Mouse (Mus musculus) lung, embryonic 16.5 days (tissue): ENCODE measurements at regions not wholly inside any gene's neighbourhood (a gene's known extent, or its start where the extent isn't known, plus 50 kb on each side); places are given as distances from the start of the nearest gene placed in this dataset.

ENCODE experiments used
- ATAC-seq: fragments of 200-750 bp; cut with Nextera tagmentation; 2 replicates; pipeline ENCODE4 v1.8.0; 2017; ENCODE audit warnings: low read depth, mild to moderate bottlenecking, moderate library complexity
- H3K27ac ChIP-seq: fragments of 300-500 bp; sonication (generic); 2 replicates; pipeline ENCODE4 v1.5.1; 2014; ENCODE audit warnings: mild to moderate bottlenecking, control low read depth, low read length
- H3K27me3 ChIP-seq: fragments of 300-500 bp; sonication (generic); 2 replicates; pipeline ENCODE4 v1.6.1; 2014; ENCODE audit warnings: low read depth, low read length, mixed read lengths; ENCODE audit not compliant: control insufficient read depth, insufficient read depth
- H3K36me3 ChIP-seq: fragments of 300-500 bp; sonication (generic); 2 replicates; pipeline ENCODE4 v1.6.1; 2014; ENCODE audit warnings: low read length; ENCODE audit not compliant: control insufficient read depth, insufficient read depth
- H3K4me1 ChIP-seq: fragments of 300-500 bp; sonication (generic); replicated peaks from 2 replicates; pipeline ENCODE4 v1.6.1; 2014; ENCODE audit warnings: low read length, mixed read lengths; ENCODE audit not compliant: control insufficient read depth, insufficient read depth
- H3K4me2 ChIP-seq: fragments of 300-500 bp; sonication (generic); 2 replicates; pipeline ENCODE4 v1.6.1; 2014; ENCODE audit warnings: low read depth, low read length, control low read depth
- H3K4me3 ChIP-seq: fragments of 300-500 bp; sonication (generic); 2 replicates; pipeline ENCODE4 v1.5.1; 2014; ENCODE audit warnings: mild to moderate bottlenecking, low read length, control low read depth
- H3K9ac ChIP-seq: fragments of 300-500 bp; sonication (generic); 2 replicates; pipeline ENCODE4 v1.6.1; 2014; ENCODE audit warnings: low read length, control low read depth
- H3K9me3 ChIP-seq: fragments of 300-500 bp; sonication (generic); 2 replicates; pipeline ENCODE4 v1.6.1; 2016; ENCODE audit warnings: low read length; ENCODE audit not compliant: control insufficient read depth
- WGBS: fragments of 180-500 bp; shearing (Covaris S2); extraction: QIAGEN DNeasy Blood & Tissue Kit; methylation state at CpG from one replicate; pipeline ENCODE4 v1.1.7; 2014; 5-methylcytosine and 5-hydroxymethylcytosine counted together

DNA sequence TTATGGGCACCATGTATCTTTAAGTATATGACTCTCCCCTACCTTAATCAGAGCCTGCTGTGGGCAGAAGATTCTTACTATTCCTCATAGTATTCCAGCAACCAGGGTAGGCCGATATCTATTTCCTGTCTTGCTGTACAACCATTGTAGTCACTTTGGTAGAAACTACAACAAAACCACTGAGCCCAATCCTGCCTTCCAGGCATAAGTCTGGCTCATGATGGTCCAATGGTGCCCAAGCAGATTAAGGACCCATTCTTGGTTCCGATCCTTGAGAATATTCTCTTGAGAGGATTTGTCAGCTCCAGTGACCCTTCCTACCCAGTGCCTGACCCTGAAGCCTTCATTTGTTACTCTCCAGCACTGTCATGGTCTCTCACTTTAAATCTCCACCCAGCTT, 102.9 kb upstream of the Mylip start:
- no peak overlapping the region for H3K4me3 ChIP-seq
- WGBS, result 88% methylated on average over 2 of the region's 2 CpGs
- H3K9ac ChIP-seq, result no peak overlapping the region
- no peak overlapping the region for H3K27ac ChIP-seq
- no peaks in the 10 kb centered on the region for H3K27me3 ChIP-seq
- no peaks in the 10 kb centered on the region for H3K4me1 ChIP-seq
- no peak overlapping the region for H3K4me2 ChIP-seq
- H3K36me3 ChIP-seq, result no peaks in the 10 kb centered on the region
- H3K9me3 ChIP-seq, result no peaks in the 10 kb centered on the region
- ATAC-seq, result no peak

- Histone ChIP-seq H3K27me3 (no peaks in the 10 kb centered on the region), H3K36me3 (no peaks in the 10 kb centered on the region), H3K9ac (no peak overlapping the region), H3K4me2 (no peak overlapping the region), H3K4me1 (no peaks in the 10 kb centered on the region), H3K9me3 (no peaks in the 10 kb centered on the region), H3K27ac (no peak overlapping the region), H3K4me3 (no peak overlapping the region)
- WGBS, result 88% methylated on average over 4 of the region's 4 CpGs
- ATAC-seq, result no peak
These were observed 102.3 kb upstream of the Mylip start for GRCm38 (mm10) chr13:45287217-45287616.

DNA sequence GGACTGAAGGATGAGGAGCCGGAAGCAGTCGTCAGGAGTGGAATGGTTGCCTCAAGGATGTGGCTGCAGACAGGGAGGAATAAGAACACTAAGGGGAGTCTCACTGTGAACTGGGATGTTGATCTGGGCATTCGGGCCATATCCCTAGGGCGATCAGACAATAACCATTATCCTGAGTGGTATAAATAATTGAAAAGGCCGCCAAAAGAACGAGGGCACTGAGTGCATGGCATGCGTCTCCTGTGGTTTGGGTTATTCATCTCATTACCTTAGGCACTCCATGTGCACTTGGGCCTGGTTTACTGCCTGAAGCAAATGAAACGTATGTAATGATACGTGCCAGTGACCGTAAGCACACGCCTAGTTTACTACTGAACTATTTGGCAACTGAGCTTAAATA, 99.6 kb upstream of the Mylip start:
- no peak for ATAC-seq
- H3K4me3 ChIP-seq, result no peak overlapping the region
- H3K4me1 ChIP-seq, result no peaks in the 10 kb centered on the region
- no peak overlapping the region for H3K27ac ChIP-seq
- H3K36me3 ChIP-seq, result no peaks in the 10 kb centered on the region
- no peak overlapping the region for H3K9ac ChIP-seq
- 94% methylated on average over 11 of the region's 11 CpGs for WGBS
- H3K4me2 ChIP-seq, result no peak overlapping the region
- no peaks in the 10 kb centered on the region for H3K9me3 ChIP-seq
- no peaks in the 10 kb centered on the region for H3K27me3 ChIP-seq

- H3K27ac ChIP-seq, result no peak overlapping the region
- H3K4me3 ChIP-seq, result no peak overlapping the region
- 73% methylated on average over 10 of the region's 10 CpGs for WGBS
- no peaks in the 10 kb centered on the region for H3K4me1 ChIP-seq
- H3K4me2 ChIP-seq, result no peak overlapping the region
- no peaks in the 10 kb centered on the region for H3K9me3 ChIP-seq
- no peaks in the 10 kb centered on the region for H3K27me3 ChIP-seq
- H3K36me3 ChIP-seq, result no peaks in the 10 kb centered on the region
- ATAC-seq, result no peak
- no peak overlapping the region for H3K9ac ChIP-seq
These were observed 94.9 kb upstream of the Mylip start for GRCm38 (mm10) chr13:45294691-45295090.

GRCm38 (mm10) chr13:45300610-45301009, 88.9 kb upstream of the Mylip start:
- Histone ChIP-seq H3K4me3 (no peak overlapping the region), H3K4me1 (no peaks in the 10 kb centered on the region), H3K9me3 (no peaks in the 10 kb centered on the region), H3K9ac (no peak overlapping the region), H3K27ac (no peak overlapping the region), H3K36me3 (no peaks in the 10 kb centered on the region), H3K4me2 (no peak overlapping the region), H3K27me3 (no peaks in the 10 kb centered on the region)
- 83% methylated on average over 8 of the region's 8 CpGs for WGBS
- ATAC-seq, result no peak

DNA sequence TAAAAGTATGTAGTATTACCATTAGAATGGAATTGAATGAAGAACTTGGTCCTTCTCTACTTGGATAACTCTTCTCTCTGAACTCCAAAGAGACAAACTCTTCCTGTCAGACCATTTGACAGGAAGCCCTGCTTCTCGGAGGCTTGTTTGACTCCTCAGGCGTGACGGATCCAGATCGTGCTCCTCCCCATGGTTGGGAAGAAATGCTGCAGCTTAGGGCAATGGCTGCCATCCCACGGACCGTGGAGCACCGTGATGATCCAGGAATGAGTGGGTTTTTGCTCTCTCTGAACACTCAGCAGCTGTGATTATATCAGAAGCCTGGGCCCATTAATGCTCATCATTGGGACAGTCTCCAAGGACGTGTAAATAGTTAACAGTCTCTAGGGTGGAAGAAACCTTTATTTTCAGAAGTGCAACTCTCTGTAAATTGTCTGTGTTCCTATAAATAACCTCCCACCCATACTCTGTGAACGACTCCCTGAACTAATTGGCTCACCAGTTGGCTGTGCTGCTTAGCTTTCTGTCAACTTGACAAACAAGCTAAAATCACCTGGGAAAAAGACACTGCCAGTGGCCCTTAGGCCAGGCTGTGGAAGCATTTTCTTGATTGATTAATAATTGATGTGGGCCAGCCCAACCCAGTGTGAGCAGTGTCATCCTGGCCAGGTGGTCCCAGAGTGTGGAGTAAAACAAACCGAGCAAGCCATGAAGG, 88.2 kb upstream of the Mylip start:
- WGBS, result 86% methylated on average over 10 of the region's 10 CpGs
- no peaks in the 10 kb centered on the region for H3K36me3 ChIP-seq
- no peak overlapping the region for H3K4me3 ChIP-seq

DNA sequence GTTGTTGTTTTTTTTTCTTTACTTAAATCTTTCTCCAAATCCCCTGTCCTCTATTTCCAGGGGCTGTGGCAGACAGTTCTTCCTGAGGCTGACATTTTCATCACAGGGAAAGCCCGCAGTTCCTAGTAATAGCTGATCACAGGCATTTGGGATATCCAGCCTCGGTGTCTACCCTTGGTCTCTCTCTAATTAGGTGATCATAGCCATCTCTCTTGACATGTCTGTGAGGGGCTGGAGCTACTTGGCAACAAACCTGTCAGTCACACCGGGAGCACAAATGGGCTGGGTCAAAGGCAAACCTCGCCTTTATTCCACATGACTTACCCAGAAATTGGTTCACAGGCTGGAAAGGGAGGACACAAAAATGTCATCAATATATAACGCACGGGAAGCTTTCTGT, 86.7 kb upstream of the Mylip start:
- H3K9me3 ChIP-seq, result no peaks in the 10 kb centered on the region
- ATAC-seq, result no peak
- no peak overlapping the region for H3K27ac ChIP-seq
- no peaks in the 10 kb centered on the region for H3K36me3 ChIP-seq
- no peaks in the 10 kb centered on the region for H3K27me3 ChIP-seq
- no peak overlapping the region for H3K9ac ChIP-seq
- no peaks in the 10 kb centered on the region for H3K4me1 ChIP-seq
- WGBS, result 61% methylated on average over 6 of the region's 6 CpGs
- no peak overlapping the region for H3K4me3 ChIP-seq
- no peak overlapping the region for H3K4me2 ChIP-seq

More for the DNA sequence above, 88.2 kb upstream of the Mylip start:
- no peak for ATAC-seq
- Histone ChIP-seq H3K27me3 (no peaks in the 10 kb centered on the region), H3K9ac (no peak overlapping the region), H3K4me2 (no peak overlapping the region), H3K9me3 (no peaks in the 10 kb centered on the region), H3K4me1 (no peaks in the 10 kb centered on the region), H3K27ac (no peak overlapping the region)

- Histone ChIP-seq H3K9me3 (no peaks in the 10 kb centered on the region), H3K9ac (no peak overlapping the region), H3K4me3 (no peak overlapping the region), H3K4me1 (no peaks in the 10 kb centered on the region), H3K4me2 (no peak overlapping the region), H3K27ac (no peak overlapping the region), H3K36me3 (no peaks in the 10 kb centered on the region), H3K27me3 (no peaks in the 10 kb centered on the region)
- ATAC-seq, result no peak
- WGBS, result 63% methylated on average over 5 of the region's 5 CpGs
These were observed 83.4 kb upstream of the Mylip start for GRCm38 (mm10) chr13:45306177-45306576.

GRCm38 (mm10) chr13:45307226-45307625, 82.3 kb upstream of the Mylip start:
- H3K36me3 ChIP-seq, result no peaks in the 10 kb centered on the region
- no peaks in the 10 kb centered on the region for H3K4me1 ChIP-seq
- H3K4me2 ChIP-seq, result no peak overlapping the region
- no peak overlapping the region for H3K4me3 ChIP-seq
- H3K27me3 ChIP-seq, result no peaks in the 10 kb centered on the region
- WGBS, result 84% methylated on average over 3 of the region's 3 CpGs
- H3K9ac ChIP-seq, result no peak overlapping the region
- H3K27ac ChIP-seq, result no peak overlapping the region
- no peaks in the 10 kb centered on the region for H3K9me3 ChIP-seq
- no peak for ATAC-seq

GRCm38 (mm10) chr13:45319646-45320045, 69.9 kb upstream of the Mylip start:
- H3K27ac ChIP-seq, result no peak overlapping the region
- H3K4me3 ChIP-seq, result no peak overlapping the region
- no peaks in the 10 kb centered on the region for H3K36me3 ChIP-seq
- H3K4me1 ChIP-seq, result no peaks in the 10 kb centered on the region
- H3K4me2 ChIP-seq, result no peak overlapping the region
- ATAC-seq, result no peak
- no peak overlapping the region for H3K9ac ChIP-seq
- H3K27me3 ChIP-seq, result no peaks in the 10 kb centered on the region
- no peaks in the 10 kb centered on the region for H3K9me3 ChIP-seq
- WGBS, result 94% methylated on average over 6 of the region's 6 CpGs
